Mouse (Mus musculus) heart, postnatal 0 days (tissue): Measurements from ENCODE around the gene Hs2st1.

Experiments used
- CTCF ChIP-seq: IDR thresholded peaks from 2 replicates; pipeline ENCODE4 v1.5.1; 2016; ENCODE audit warnings: antibody characterized with exemption, control low read depth, low read depth
- EP300 ChIP-seq: IDR thresholded peaks from 2 replicates; pipeline ENCODE4 v1.6.1; 2016; ENCODE audit warnings: antibody characterized with exemption, low read depth

DNA sequence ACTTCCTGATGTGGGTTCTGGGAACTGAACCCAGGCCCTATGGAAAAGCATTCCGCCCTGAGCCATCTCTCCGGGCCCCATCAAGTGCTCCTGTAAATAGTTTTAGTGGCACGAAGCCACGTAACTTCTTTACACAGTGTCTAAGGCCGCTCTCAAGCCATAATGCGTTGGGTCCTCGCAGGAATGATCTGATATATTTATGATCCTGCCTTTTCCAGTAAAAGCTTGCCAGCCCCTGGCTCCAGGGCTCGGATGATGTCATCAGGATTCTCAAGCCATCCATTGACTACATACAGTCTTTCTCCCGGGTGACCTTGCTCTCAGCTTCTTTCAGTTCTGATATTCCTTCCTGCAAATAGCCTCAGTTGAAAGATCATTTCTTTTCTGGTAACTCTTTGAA, 45.5 kb upstream of the Hs2st1 start:
- TF ChIP-seq EP300, result no peak
- no peak for TF ChIP-seq CTCF
